Mouse (Mus musculus): ENCODE data around the gene Zfp385b.
"Not testable (repeated sequence)": the region's sequence is repeated elsewhere in the genome, so short reads cannot be mapped to it uniquely, and the experiment has no call there.

The Zfp385b gene

GRCm38 (mm10) chr2:77454341-77454937, 365.0 kb downstream of the Zfp385b start:
- peak; percentile 17 to 63 for DNase-seq

GRCm38 (mm10) chr2:77453786-77454185, 365.7 kb downstream of the Zfp385b start:
- DNase-seq: no peak

GRCm38 (mm10) chr2:77450017-77450416, 369.4 kb downstream of the Zfp385b start:
- not testable (repeated sequence) for DNase-seq

- peak; percentile 8 to 43 for DNase-seq
Observed at GRCm38 (mm10) chr2:77448951-77449480, 370.4 kb downstream of the Zfp385b start.

GRCm38 (mm10) chr2:77444282-77444681, 375.2 kb downstream of the Zfp385b start:
- DNase-seq: no peak

- no peak for DNase-seq
Observed at GRCm38 (mm10) chr2:77440591-77440990, 378.8 kb downstream of the Zfp385b start.

GRCm38 (mm10) chr2:77436241-77436759, 383.1 kb downstream of the Zfp385b start:
- DNase-seq: no peak

- no peak for DNase-seq
Observed at GRCm38 (mm10) chr2:77419476-77419875, 400.0 kb downstream of the Zfp385b start.

GRCm38 (mm10) chr2:77418078-77418477, 401.4 kb downstream of the Zfp385b start:
- no peak for DNase-seq

- DNase-seq: no peak
Observed at GRCm38 (mm10) chr2:77412171-77412570, 407.3 kb downstream of the Zfp385b start.

- DNase-seq: no peak
Observed at GRCm38 (mm10) chr2:77411612-77412011, 407.8 kb downstream of the Zfp385b start.

- DNase-seq: no peak
Observed at GRCm38 (mm10) chr2:77409521-77410135, 409.8 kb downstream of the Zfp385b start.

GRCm38 (mm10) chr2:77408972-77409371, 410.5 kb downstream of the Zfp385b start:
- no peak for DNase-seq

GRCm38 (mm10) chr2:77402329-77402728, 417.1 kb downstream of the Zfp385b start:
- DNase-seq: no peak

GRCm38 (mm10) chr2:77401438-77402235, 417.8 kb downstream of the Zfp385b start:
- peak in 1 of 2 experiments; percentile 4 for DNase-seq

- DNase-seq: no peak
Observed at GRCm38 (mm10) chr2:77393881-77394280, 425.6 kb downstream of the Zfp385b start.

- DNase-seq: no peak
Observed at GRCm38 (mm10) chr2:77388186-77388585, 431.3 kb downstream of the Zfp385b start.

- peak in 1 of 2 experiments; percentile 58 for DNase-seq
Observed at GRCm38 (mm10) chr2:77386515-77386914, 432.9 kb downstream of the Zfp385b start.

- DNase-seq: no peak
Observed at GRCm38 (mm10) chr2:77382766-77383165, 436.7 kb downstream of the Zfp385b start.

GRCm38 (mm10) chr2:77379907-77380306, 439.5 kb downstream of the Zfp385b start:
- DNase-seq: no peak

- DNase-seq: no peak
Observed at GRCm38 (mm10) chr2:77379332-77379731, 440.1 kb downstream of the Zfp385b start.

- DNase-seq: no peak
Observed at GRCm38 (mm10) chr2:77376823-77377222, 442.6 kb downstream of the Zfp385b start.

- DNase-seq: no peak
Observed at GRCm38 (mm10) chr2:77375155-77375554, 444.3 kb downstream of the Zfp385b start.

All from lung, postnatal 4 days (tissue).